Mouse (Mus musculus): Measurements from ENCODE around the gene Arid3a.

DNA sequence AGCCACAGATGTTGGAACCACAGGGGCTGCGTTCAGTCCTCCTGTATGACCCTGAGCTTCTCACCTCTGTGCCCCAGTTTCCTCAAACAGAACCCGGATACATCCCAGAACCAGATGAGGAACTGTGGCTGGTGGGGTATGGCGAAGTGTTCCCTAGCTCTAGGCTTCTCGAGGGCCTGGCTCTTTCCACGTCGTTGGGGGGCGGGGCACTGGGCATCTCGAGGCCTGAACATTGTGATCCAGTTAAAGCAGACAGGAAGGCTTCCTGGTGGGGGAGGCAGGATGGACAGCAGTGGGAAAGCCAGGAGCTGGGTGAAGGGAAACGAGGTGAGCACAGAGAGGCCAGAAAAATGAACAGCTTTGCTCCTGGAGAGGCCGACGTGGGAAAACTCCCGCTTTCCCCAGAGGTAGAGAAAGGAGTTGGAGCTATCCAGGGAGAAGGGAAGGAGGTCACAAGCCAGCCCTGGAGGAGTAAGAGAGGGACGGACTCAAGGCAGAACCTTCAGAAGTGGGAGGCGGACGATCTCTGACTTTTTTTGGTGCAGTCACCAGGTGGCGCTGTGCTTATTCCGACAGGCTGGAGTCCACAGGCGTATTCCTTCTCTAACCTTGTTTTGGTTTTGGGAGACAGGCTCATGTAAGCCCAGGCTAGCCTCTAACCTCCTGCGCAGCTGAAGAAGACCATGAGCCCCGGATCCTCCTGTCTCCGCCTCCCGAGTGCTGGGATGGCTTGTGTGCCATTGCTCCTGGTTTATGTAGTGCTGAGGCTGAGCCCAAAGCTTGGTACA, 43.4 kb upstream of the Arid3a start:
- TF ChIP-seq POLR2A (IDR thresholded peaks at IDR 0.05; ENCODE audit: insufficient read length, low read depth) (no peak), USF1 (IDR thresholded peaks at IDR 0.05; ENCODE audit: low read depth) (no peak), CEBPB (IDR thresholded peaks at IDR 0.05; ENCODE audit: insufficient read depth, poor library complexity, severe bottlenecking) (no peak), MAX (IDR thresholded peaks at IDR 0.05; ENCODE audit: low read depth) (no peak), TCF12 (IDR thresholded peaks at IDR 0.05; ENCODE audit: insufficient read depth, poor library complexity, severe bottlenecking) (no peak), E2F4 (IDR thresholded peaks at IDR 0.05; ENCODE audit: insufficient read depth) (no peak), MYOD1 (IDR thresholded peaks at IDR 0.05; ENCODE audit: control insufficient read depth in 1 of 3, insufficient read length in 2 of 3, low read depth in 2 of 3) (no peak), REST (IDR thresholded peaks at IDR 0.05; ENCODE audit: insufficient read depth, insufficient read length) (no peak), SRF (IDR thresholded peaks at IDR 0.05; ENCODE audit: control insufficient read depth, insufficient read length, low read depth) (no peak)
